Mouse (Mus musculus) forebrain, embryonic 14.5 days (tissue): ENCODE results near the gene Dmrt1. TPM values are rescaled to one million over a fixed set of nuclear protein-coding genes. Genes with fewer than 3 reads are reported as not detected.

Source experiments
- ATAC-seq: fragments of 200-750 bp; cut with Nextera tagmentation; 2 replicates; pipeline ENCODE4 v1.8.0; 2017; ENCODE audit warnings: mild to moderate bottlenecking, moderate library complexity
- DNase-seq: peaks from one replicate; pipeline ENCODE4 v3.0.0-alpha.2; 2015; ENCODE audit warnings: low spot score
- H3K27ac ChIP-seq: fragments of 300-500 bp; sonication (generic); 2 replicates; pipeline ENCODE4 v1.5.1; 2014; ENCODE audit warnings: low read depth, mild to moderate bottlenecking, control low read depth, low read length, moderate library complexity
- H3K27me3 ChIP-seq: fragments of 300-500 bp; sonication (generic); replicated peaks from 2 replicates; pipeline ENCODE4 v1.6.1; 2014; ENCODE audit warnings: low read length, control low read depth, mixed read lengths; ENCODE audit not compliant: control insufficient read depth, insufficient read depth
- H3K36me3 ChIP-seq: fragments of 300-500 bp; sonication (generic); 2 replicates; pipeline ENCODE4 v1.6.1; 2014; ENCODE audit warnings: low read length, control low read depth; ENCODE audit not compliant: control insufficient read depth, insufficient read depth
- H3K4me1 ChIP-seq: fragments of 300-500 bp; sonication (generic); 2 replicates; pipeline ENCODE4 v1.6.1; 2014; ENCODE audit warnings: antibody characterized with exemption, low read length, control low read depth; ENCODE audit not compliant: control insufficient read depth, insufficient read depth
- H3K4me2 ChIP-seq: fragments of 300-500 bp; sonication (generic); 2 replicates; pipeline ENCODE4 v1.6.1; 2014; ENCODE audit warnings: mild to moderate bottlenecking, control low read depth, low read length
- H3K4me3 ChIP-seq: fragments of 300-500 bp; sonication (generic); 2 replicates; pipeline ENCODE4 v1.5.1; 2014; ENCODE audit warnings: low read depth, low read length, control low read depth
- H3K9ac ChIP-seq: fragments of 300-500 bp; sonication (generic); 2 replicates; pipeline ENCODE4 v1.6.1; 2014; ENCODE audit warnings: mild to moderate bottlenecking, low read length, control low read depth, moderate library complexity
- H3K9me3 ChIP-seq: fragments of 300-500 bp; sonication (generic); replicated peaks from 2 replicates; pipeline ENCODE4 v1.6.1; 2016; ENCODE audit warnings: low read length, control low read depth, mixed read lengths; ENCODE audit not compliant: control insufficient read depth
- WGBS: fragments of 180-500 bp; shearing (Covaris S2); extraction: QIAGEN DNeasy Blood & Tissue Kit; methylation state at CpG from one replicate; pipeline ENCODE4 v1.1.7; 2014; 5-methylcytosine and 5-hydroxymethylcytosine counted together
- polyA plus RNA-seq: library from polyadenylated mRNA; unstranded; fragments of >200 nt; fragmentation: Nextera tagmentation; extraction: Ambion mirVana; gene quantifications from 2 replicates; pipeline ENCODE4 v1.2.1, GENCODE M21; 2014

Gene Dmrt1
- polyA plus RNA-seq, 1 experiment from 2014 or later: 0.19 TPM

GRCm38 (mm10) chr19:25628490-25628889, 123.1 kb downstream of the Dmrt1 start:
- no peaks in the 10 kb centered on the region for H3K4me1 ChIP-seq
- no peak overlapping the region for H3K9ac ChIP-seq
- 0 out of 2 replicates have a peak, but pooled peaks cover 7% of the 10 kb centered on the region for H3K27me3 ChIP-seq
- H3K4me2 ChIP-seq: no peak overlapping the region
- no peaks in the 10 kb centered on the region for H3K9me3 ChIP-seq
- peak; percentile 57 for ATAC-seq
- H3K4me3 ChIP-seq: no peak overlapping the region
- DNase-seq: peak; percentile 81
- no peaks in the 10 kb centered on the region for H3K36me3 ChIP-seq
- 11% methylated on average over 9 of the region's 9 CpGs for WGBS
- H3K27ac ChIP-seq: no peak overlapping the region

GRCm38 (mm10) chr19:25635119-25635518, 129.7 kb downstream of the Dmrt1 start:
- no peaks in the 10 kb centered on the region for H3K9me3 ChIP-seq
- 90% methylated on average over 5 of the region's 5 CpGs for WGBS
- H3K4me1 ChIP-seq: no peaks in the 10 kb centered on the region
- H3K4me2 ChIP-seq: peak overlapping the region; percentile 54; the same call in 1 of the 2 replicates
- DNase-seq (no peak), ATAC-seq (no peak)
- no peak overlapping the region for H3K4me3 ChIP-seq
- H3K27ac ChIP-seq: no peak overlapping the region
- H3K9ac ChIP-seq: no peak overlapping the region
- H3K36me3 ChIP-seq: no peaks in the 10 kb centered on the region
- H3K27me3 ChIP-seq: no peaks in the 10 kb centered on the region

GRCm38 (mm10) chr19:25635622-25636244, 130.3 kb downstream of the Dmrt1 start:
- H3K4me3 ChIP-seq: peak overlapping the region; percentile 29
- H3K4me2 ChIP-seq: peak overlapping the region; percentile 54
- H3K27me3 ChIP-seq: no peaks in the 10 kb centered on the region
- peak overlapping the region; percentile 53; the same call in 1 of the 2 replicates for H3K9ac ChIP-seq
- H3K9me3 ChIP-seq: no peaks in the 10 kb centered on the region
- WGBS: 11% methylated on average over 22 of the region's 22 CpGs
- no peak overlapping the region for H3K27ac ChIP-seq
- H3K4me1 ChIP-seq: no peaks in the 10 kb centered on the region
- H3K36me3 ChIP-seq: no peaks in the 10 kb centered on the region
- DNase-seq (peak; percentile 87), ATAC-seq (peak; percentile 87)

- H3K36me3 ChIP-seq: no peaks in the 10 kb centered on the region
- DNase-seq (no peak), ATAC-seq (no peak)
- WGBS: 75% methylated on average over 11 of the region's 11 CpGs
- no peak overlapping the region for H3K9ac ChIP-seq
- no peaks in the 10 kb centered on the region for H3K9me3 ChIP-seq
- H3K27me3 ChIP-seq: no peaks in the 10 kb centered on the region
- H3K4me3 ChIP-seq: no peak overlapping the region
- H3K4me1 ChIP-seq: no peaks in the 10 kb centered on the region
- no peak overlapping the region for H3K4me2 ChIP-seq
- H3K27ac ChIP-seq: no peak overlapping the region
Observed at GRCm38 (mm10) chr19:25638766-25639361, 133.4 kb downstream of the Dmrt1 start.

- DNase-seq: no peak
- WGBS: 86% methylated on average over 6 of the region's 6 CpGs
- no peaks in the 10 kb centered on the region for H3K4me1 ChIP-seq
Observed at GRCm38 (mm10) chr19:25641786-25642185, 136.4 kb downstream of the Dmrt1 start.

GRCm38 (mm10) chr19:25647136-25647535, 141.7 kb downstream of the Dmrt1 start:
- Histone ChIP-seq H3K4me1 (no peaks in the 10 kb centered on the region), H3K27ac (no peak overlapping the region), H3K9ac (no peak overlapping the region), H3K9me3 (no peaks in the 10 kb centered on the region), H3K4me3 (no peak overlapping the region), H3K36me3 (no peaks in the 10 kb centered on the region), H3K27me3 (no peaks in the 10 kb centered on the region), H3K4me2 (no peak overlapping the region)
- DNase-seq (no peak), ATAC-seq (no peak)
- WGBS: 71% methylated on average over 3 of the region's 3 CpGs

More at GRCm38 (mm10) chr19:25641786-25642185, 136.4 kb downstream of the Dmrt1 start:
- no peaks in the 10 kb centered on the region for H3K9me3 ChIP-seq
- H3K36me3 ChIP-seq: no peaks in the 10 kb centered on the region
- H3K9ac ChIP-seq: no peak overlapping the region
- ATAC-seq: no peak
- no peaks in the 10 kb centered on the region for H3K27me3 ChIP-seq
- no peak overlapping the region for H3K4me2 ChIP-seq
- H3K4me3 ChIP-seq: no peak overlapping the region
- no peak overlapping the region for H3K27ac ChIP-seq

- no peaks in the 10 kb centered on the region for H3K36me3 ChIP-seq
- no peaks in the 10 kb centered on the region for H3K9me3 ChIP-seq
- no peaks in the 10 kb centered on the region for H3K4me1 ChIP-seq
- H3K4me2 ChIP-seq: no peak overlapping the region
- H3K4me3 ChIP-seq: no peak overlapping the region
- 85% methylated on average over 4 of the region's 4 CpGs for WGBS
- H3K27me3 ChIP-seq: no peaks in the 10 kb centered on the region
- no peak overlapping the region for H3K27ac ChIP-seq
- DNase-seq (no peak), ATAC-seq (no peak)
- H3K9ac ChIP-seq: no peak overlapping the region
Observed at GRCm38 (mm10) chr19:25648701-25649100, 143.3 kb downstream of the Dmrt1 start.

GRCm38 (mm10) chr19:25650474-25650873, 145.1 kb downstream of the Dmrt1 start:
- DNase-seq: no peak
- ATAC-seq: no peak
- no peaks in the 10 kb centered on the region for H3K36me3 ChIP-seq
- H3K27me3 ChIP-seq: no peaks in the 10 kb centered on the region
- no peaks in the 10 kb centered on the region for H3K9me3 ChIP-seq
- no peak overlapping the region for H3K27ac ChIP-seq
- H3K4me2 ChIP-seq: no peak overlapping the region
- no peak overlapping the region for H3K9ac ChIP-seq
- H3K4me3 ChIP-seq: no peak overlapping the region
- H3K4me1 ChIP-seq: no peaks in the 10 kb centered on the region
- 87% methylated on average over 10 of the region's 10 CpGs for WGBS

- Histone ChIP-seq H3K36me3 (no peaks in the 10 kb centered on the region), H3K4me1 (no peaks in the 10 kb centered on the region), H3K9me3 (no peaks in the 10 kb centered on the region), H3K4me2 (no peak overlapping the region), H3K27me3 (no peaks in the 10 kb centered on the region), H3K4me3 (no peak overlapping the region), H3K9ac (no peak overlapping the region), H3K27ac (no peak overlapping the region)
- no peak for DNase-seq
- 71% methylated on average over 5 of the region's 5 CpGs for whole genome bisulfite sequencing
- no peak for ATAC-seq
Observed at GRCm38 (mm10) chr19:25652560-25652959, 147.1 kb downstream of the Dmrt1 start.
